Mouse (Mus musculus) liver, embryonic 12.5 days (tissue): Measurements from ENCODE around the gene Add2. TPM values are rescaled to one million over a fixed set of nuclear protein-coding genes. Genes with fewer than 3 reads are reported as not detected.

Experiments used
- ATAC-seq: fragments of 200-750 bp; cut with Nextera tagmentation; 2 replicates; pipeline ENCODE4 v1.8.0; 2017; ENCODE audit warnings: moderate number of reproducible peaks, mild to moderate bottlenecking, moderate library complexity
- H3K27ac ChIP-seq: fragments of 300-500 bp; sonication (generic); 2 replicates; pipeline ENCODE4 v1.5.1; 2016; ENCODE audit warnings: mild to moderate bottlenecking
- H3K27me3 ChIP-seq: fragments of 300-500 bp; sonication (generic); replicated peaks from 2 replicates; pipeline ENCODE4 v1.6.1; 2016; ENCODE audit warnings: mild to moderate bottlenecking, moderate library complexity
- H3K36me3 ChIP-seq: fragments of 300-500 bp; sonication (generic); 2 replicates; pipeline ENCODE4 v1.6.1; 2016; ENCODE audit warnings: mild to moderate bottlenecking, moderate library complexity
- H3K4me1 ChIP-seq: fragments of 300-500 bp; sonication (generic); 2 replicates; pipeline ENCODE4 v1.6.1; 2016
- H3K4me2 ChIP-seq: fragments of 300-500 bp; sonication (generic); 2 replicates; pipeline ENCODE4 v1.6.1; 2016; ENCODE audit warnings: mild to moderate bottlenecking, moderate library complexity
- H3K4me3 ChIP-seq: fragments of 300-500 bp; sonication (generic); 2 replicates; pipeline ENCODE4 v1.5.1; 2016; ENCODE audit warnings: mild to moderate bottlenecking, moderate library complexity
- H3K9ac ChIP-seq: fragments of 300-500 bp; sonication (generic); 2 replicates; pipeline ENCODE4 v1.6.1; 2016; ENCODE audit warnings: mild to moderate bottlenecking, moderate library complexity
- H3K9me3 ChIP-seq: fragments of 300-500 bp; sonication (generic); replicated peaks from 2 replicates; pipeline ENCODE4 v1.6.1; 2016; ENCODE audit warnings: mild to moderate bottlenecking, moderate library complexity
- WGBS: fragments of 180-500 bp; shearing (Covaris S2); methylation state at CpG from one replicate; pipeline ENCODE4 v1.1.7; 2016; ENCODE audit not compliant: insufficient replicate concordance; 5-methylcytosine and 5-hydroxymethylcytosine counted together
- polyA plus RNA-seq: library from polyadenylated mRNA; unstranded; fragments of >200 nt; fragmentation: Nextera tagmentation; extraction: Ambion mirVana; gene quantifications from 2 replicates; pipeline ENCODE4 v1.2.1, GENCODE M21; 2016

The Add2 gene
- polyA plus RNA-seq, 1 experiment from 2014 or later, result 96.9 TPM

GRCm38 (mm10) chr6:86069009-86069408 lies 40.5 kb downstream of the Add2 start:
- no peaks in the 10 kb centered on the region for H3K36me3 ChIP-seq
- H3K4me1 ChIP-seq, result peaks cover 42% of the 10 kb centered on the region
- WGBS, result 67% methylated on average over 5 of the region's 5 CpGs
- H3K9me3 ChIP-seq, result no peaks in the 10 kb centered on the region
- no peak for ATAC-seq
- H3K27ac ChIP-seq, result no peak overlapping the region
- no peak overlapping the region for H3K4me2 ChIP-seq
- no peak overlapping the region for H3K9ac ChIP-seq
- H3K27me3 ChIP-seq, result peaks cover 40% of the 10 kb centered on the region
- H3K4me3 ChIP-seq, result no peak overlapping the region

GRCm38 (mm10) chr6:86069856-86070255 lies 41.4 kb downstream of the Add2 start:
- peak overlapping the region; percentile 14; the same call in 1 of the 2 replicates for H3K4me2 ChIP-seq
- peaks cover 33% of the 10 kb centered on the region for H3K27me3 ChIP-seq
- no peaks in the 10 kb centered on the region for H3K9me3 ChIP-seq
- no peak overlapping the region for H3K27ac ChIP-seq
- H3K4me1 ChIP-seq, result peaks cover 44% of the 10 kb centered on the region
- H3K4me3 ChIP-seq, result no peak overlapping the region
- H3K9ac ChIP-seq, result no peak overlapping the region
- H3K36me3 ChIP-seq, result no peaks in the 10 kb centered on the region
- peak; percentile 72; the same call in 1 of the 2 replicates for ATAC-seq
- 46% methylated on average over 3 of the region's 3 CpGs for WGBS

GRCm38 (mm10) chr6:86070277-86070676 lies 41.8 kb downstream of the Add2 start:
- H3K4me3 ChIP-seq, result no peak overlapping the region
- peak; percentile 49; the same call in 1 of the 2 replicates for ATAC-seq
- H3K9me3 ChIP-seq, result no peaks in the 10 kb centered on the region
- H3K4me1 ChIP-seq, result peaks cover 48% of the 10 kb centered on the region
- no peak overlapping the region; the same call in 1 of the 2 replicates for H3K4me2 ChIP-seq
- H3K36me3 ChIP-seq, result no peaks in the 10 kb centered on the region
- H3K27me3 ChIP-seq, result peaks cover 30% of the 10 kb centered on the region
- no peak overlapping the region for H3K27ac ChIP-seq
- WGBS, result 57% methylated on average over 7 of the region's 7 CpGs
- no peak overlapping the region for H3K9ac ChIP-seq

GRCm38 (mm10) chr6:86073882-86074281 lies 45.4 kb downstream of the Add2 start:
- H3K4me2 ChIP-seq, result no peak overlapping the region
- no peak for ATAC-seq
- peak overlapping the region; percentile 59 for H3K27ac ChIP-seq
- no peak overlapping the region for H3K9ac ChIP-seq
- H3K9me3 ChIP-seq, result no peaks in the 10 kb centered on the region
- peaks cover 73% of the 10 kb centered on the region for H3K4me1 ChIP-seq
- 54% methylated on average over 3 of the region's 3 CpGs for WGBS
- H3K4me3 ChIP-seq, result no peak overlapping the region
- no peaks in the 10 kb centered on the region for H3K36me3 ChIP-seq
- 0 out of 2 replicates have a peak, but pooled peaks cover 7% of the 10 kb centered on the region for H3K27me3 ChIP-seq

- Histone ChIP-seq H3K27ac (peak overlapping the region; percentile 59), H3K9ac (no peak overlapping the region), H3K9me3 (no peaks in the 10 kb centered on the region), H3K27me3 (0 out of 2 replicates have a peak, but pooled peaks cover 7% of the 10 kb centered on the region), H3K4me3 (no peak overlapping the region), H3K4me2 (no peak overlapping the region), H3K36me3 (no peaks in the 10 kb centered on the region), H3K4me1 (peaks cover 73% of the 10 kb centered on the region)
- 38% methylated on average over 8 of the region's 8 CpGs for WGBS
- no peak for ATAC-seq
Measured at GRCm38 (mm10) chr6:86074538-86075204, 46.2 kb downstream of the Add2 start.

GRCm38 (mm10) chr6:86076525-86076924 lies 48.0 kb downstream of the Add2 start:
- WGBS, result 52% methylated on average over 2 of the region's 2 CpGs
- Histone ChIP-seq H3K9me3 (no peaks in the 10 kb centered on the region), H3K9ac (peak overlapping the region; percentile 63), H3K4me3 (no peak overlapping the region), H3K36me3 (peaks cover 15% of the 10 kb centered on the region), H3K4me2 (peak overlapping the region; percentile 91), H3K4me1 (peaks cover 76% of the 10 kb centered on the region), H3K27me3 (0 out of 2 replicates have a peak, but pooled peaks cover under 1% of the 10 kb centered on the region), H3K27ac (peak overlapping the region; percentile 90)
- peak; percentile 42; the same call in 1 of the 2 replicates for ATAC-seq

GRCm38 (mm10) chr6:86077880-86078279 lies 49.4 kb downstream of the Add2 start:
- H3K4me1 ChIP-seq, result peaks cover 76% of the 10 kb centered on the region
- 14% methylated on average over 5 of the region's 5 CpGs for WGBS

GRCm38 (mm10) chr6:86078361-86079010 lies 50.0 kb downstream of the Add2 start:
- peak overlapping the region; percentile 90 for H3K9ac ChIP-seq
- no peaks in the 10 kb centered on the region for H3K9me3 ChIP-seq
- ATAC-seq, result peak; percentile 16
- H3K4me1 ChIP-seq, result peaks cover 80% of the 10 kb centered on the region
- H3K36me3 ChIP-seq, result peaks cover 35% of the 10 kb centered on the region
- H3K4me3 ChIP-seq, result peak overlapping the region; percentile 72
- peak overlapping the region; percentile 91 for H3K4me2 ChIP-seq
- H3K27ac ChIP-seq, result peak overlapping the region; percentile 90
- 33% methylated on average over 1 of the region's 1 CpGs for WGBS
- no peaks in the 10 kb centered on the region for H3K27me3 ChIP-seq

More at GRCm38 (mm10) chr6:86077880-86078279, 49.4 kb downstream of the Add2 start:
- Histone ChIP-seq H3K9ac (peak overlapping the region; percentile 90), H3K27ac (peak overlapping the region; percentile 90), H3K4me2 (peak overlapping the region; percentile 91), H3K27me3 (no peaks in the 10 kb centered on the region), H3K9me3 (no peaks in the 10 kb centered on the region), H3K36me3 (peaks cover 29% of the 10 kb centered on the region), H3K4me3 (peak overlapping the region; percentile 72)
- peak; percentile 91 for ATAC-seq

- ATAC-seq, result peak; percentile 61
- H3K4me3 ChIP-seq, result peak overlapping the region; percentile 72
- H3K9me3 ChIP-seq, result no peaks in the 10 kb centered on the region
- peak overlapping the region; percentile 90 for H3K27ac ChIP-seq
- no peaks in the 10 kb centered on the region for H3K27me3 ChIP-seq
- peaks cover 79% of the 10 kb centered on the region for H3K4me1 ChIP-seq
- H3K36me3 ChIP-seq, result peaks cover 43% of the 10 kb centered on the region
- H3K9ac ChIP-seq, result peak overlapping the region; percentile 90
- H3K4me2 ChIP-seq, result peak overlapping the region; percentile 91
Measured at GRCm38 (mm10) chr6:86079323-86079722, 50.8 kb downstream of the Add2 start.

- WGBS, result 64% methylated on average over 6 of the region's 6 CpGs
- Histone ChIP-seq H3K27me3 (no peaks in the 10 kb centered on the region), H3K36me3 (peaks cover 96% of the 10 kb centered on the region), H3K9ac (no peak overlapping the region), H3K4me1 (peaks cover 56% of the 10 kb centered on the region), H3K9me3 (no peaks in the 10 kb centered on the region), H3K27ac (no peak overlapping the region), H3K4me2 (no peak overlapping the region), H3K4me3 (no peak overlapping the region)
- no peak for ATAC-seq
Measured at GRCm38 (mm10) chr6:86085518-86085917, 57.0 kb downstream of the Add2 start.

- H3K36me3 ChIP-seq, result peaks cover 96% of the 10 kb centered on the region
Measured at GRCm38 (mm10) chr6:86086851-86087571, 58.5 kb downstream of the Add2 start.

GRCm38 (mm10) chr6:86087813-86088212 lies 59.3 kb downstream of the Add2 start:
- Histone ChIP-seq H3K4me1 (peaks cover 55% of the 10 kb centered on the region), H3K27ac (no peak overlapping the region), H3K27me3 (no peaks in the 10 kb centered on the region), H3K9me3 (no peaks in the 10 kb centered on the region), H3K9ac (no peak overlapping the region), H3K4me2 (no peak overlapping the region), H3K4me3 (no peak overlapping the region), H3K36me3 (peaks cover 96% of the 10 kb centered on the region)
- ATAC-seq, result no peak
- 34% methylated on average over 3 of the region's 3 CpGs for WGBS

More at GRCm38 (mm10) chr6:86086851-86087571, 58.5 kb downstream of the Add2 start:
- H3K4me1 ChIP-seq, result peaks cover 51% of the 10 kb centered on the region
- H3K9me3 ChIP-seq, result no peaks in the 10 kb centered on the region
- H3K27me3 ChIP-seq, result no peaks in the 10 kb centered on the region
- 69% methylated on average over 9 of the region's 9 CpGs for WGBS
- no peak overlapping the region for H3K4me2 ChIP-seq
- ATAC-seq, result no peak
- H3K9ac ChIP-seq, result no peak overlapping the region
- H3K27ac ChIP-seq, result no peak overlapping the region
- H3K4me3 ChIP-seq, result no peak overlapping the region
